Mouse (Mus musculus) right cerebral cortex, postnatal 36 days (tissue): ENCODE results near the gene Ncdn.

Experiments
- DNase-seq, 2 experiments: peaks; one replicate each; pipeline ENCODE4 v3.0.0; 2022; ENCODE audit warnings: low spot score in 2 of 2, mixed read lengths in 1 of 2

Ncdn gene

GRCm38 (mm10) chr4:126732531-126733380, 20.5 kb downstream of the Ncdn start:
- no peak for DNase-seq

DNA sequence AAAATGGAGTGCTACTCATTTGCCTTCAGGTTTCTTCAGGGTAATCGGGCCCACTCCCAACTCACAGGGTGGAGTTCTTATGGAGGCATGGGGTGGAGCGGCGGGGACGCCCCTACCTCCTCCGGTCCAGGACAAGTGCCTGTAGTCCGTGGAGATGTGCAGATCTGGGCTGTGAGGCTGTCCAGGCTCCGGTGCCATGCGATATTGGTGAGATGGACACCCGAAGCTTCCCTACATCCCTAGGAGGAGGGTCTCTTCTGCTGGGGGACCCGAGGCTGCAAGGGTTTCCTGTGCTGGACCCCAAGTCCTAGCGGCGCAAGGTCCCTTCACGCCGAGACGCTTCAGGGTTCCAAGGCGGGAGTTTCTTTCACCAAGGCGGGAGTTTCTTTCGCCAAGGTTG, 21.1 kb downstream of the Ncdn start:
- no peak for DNase-seq

- no peak for DNase-seq
Measured at GRCm38 (mm10) chr4:126707439-126707826, 45.8 kb downstream of the Ncdn start.

GRCm38 (mm10) chr4:126706630-126707438, 46.4 kb downstream of the Ncdn start:
- DNase-seq, result no peak

GRCm38 (mm10) chr4:126696908-126697307, 56.3 kb downstream of the Ncdn start:
- no peak for DNase-seq
